10 mouse cellular contexts compared by ENCODE assay signal in genomic region chr1:171322012-171322411, GRCm38 (mm10). TPM values are rescaled to one million over a fixed set of nuclear protein-coding genes. Genes with fewer than 3 reads are reported as not detected.
DNase-seq lines count a peak whose midpoint lies in the region; ATAC-seq and TF ChIP-seq lines count a peak whose summit lies in the region.
"Had no signal": no experiment of that assay in that cellular context is flagged by ENCODE, and none has a peak within 500 bp of the region (broad histone marks: within the 10 kb centered on the region; RNA-seq: fewer than 3 reads in every experiment).

No protein-coding gene starts in this region.

- no peak for DNase-seq in hindbrain, embryonic 11.5 days (ENCODE audit: low spot score)
- peak; percentile 63 for DNase-seq in ZHBTc4 (ENCODE audit: low read depth, low spot score)
- no peak for DNase-seq in cerebellum, postnatal 10 days
- no peak for DNase-seq in thymus, adult 2 months
- no peak for DNase-seq in layer of hippocampus, postnatal 36 days
- DNase-seq: gastrocnemius, postnatal 10 days had no signal

- H3K9me3 ChIP-seq in hindbrain, embryonic 13.5 days, result no peaks in the 10 kb centered on the region
- no peaks in the 10 kb centered on the region for H3K9me3 ChIP-seq in hindbrain, embryonic 11.5 days (ENCODE audit: control insufficient read depth, low read length)
- no peaks in the 10 kb centered on the region for H3K9me3 ChIP-seq in kidney, embryonic 14.5 days (ENCODE audit: control insufficient read depth, low read length)

- no peaks in the 10 kb centered on the region for H3K27me3 ChIP-seq in hindbrain, embryonic 13.5 days
- no peaks in the 10 kb centered on the region for H3K27me3 ChIP-seq in hindbrain, embryonic 11.5 days (ENCODE audit: control insufficient read depth, insufficient read depth, low read length)
- H3K27me3 ChIP-seq in kidney, embryonic 14.5 days (ENCODE audit: control insufficient read depth, insufficient read depth, low read length), result no peaks in the 10 kb centered on the region
- H3K27me3 ChIP-seq in thymus, adult 2 months (ENCODE audit: control insufficient read depth, insufficient read depth, low read length), result no peaks in the 10 kb centered on the region
- H3K27me3 ChIP-seq: CH12.LX had no signal

- TF ChIP-seq CTCF in thymus, adult 2 months (IDR thresholded peaks at IDR 0.05; ENCODE audit: borderline replicate concordance, control insufficient read depth, extremely low read depth, insufficient read depth, low read length, poor library complexity), result no peak

- ATAC-seq in hindbrain, embryonic 13.5 days (ENCODE audit: low FRiP score), result peak; percentile 49; the same call in 1 of the 2 replicates
- no peak; the same call in 1 of the 2 replicates for ATAC-seq in hindbrain, embryonic 11.5 days (ENCODE audit: low FRiP score)
- ATAC-seq in kidney, embryonic 14.5 days (ENCODE audit: low FRiP score, low TSS enrichment), result peak; percentile 18; the same call in 1 of the 2 replicates
- ATAC-seq in megakaryocyte progenitor cell, adult 5-6 weeks (replicated peaks; ENCODE audit: poor library complexity), result peak; percentile 64

- H3K27ac ChIP-seq in hindbrain, embryonic 13.5 days, result no peak overlapping the region
- H3K27ac ChIP-seq in hindbrain, embryonic 11.5 days (ENCODE audit: low read depth, low read length), result no peak overlapping the region
- no peak overlapping the region for H3K27ac ChIP-seq in kidney, embryonic 14.5 days (ENCODE audit: low read depth, low read length)
- H3K27ac ChIP-seq in thymus, adult 2 months (ENCODE audit: control insufficient read depth, insufficient read depth, low read length), result no peak overlapping the region

- H3K4me3 ChIP-seq in hindbrain, embryonic 13.5 days, result no peak overlapping the region
- no peak overlapping the region for H3K4me3 ChIP-seq in hindbrain, embryonic 11.5 days (ENCODE audit: low read depth, low read length)
- H3K4me3 ChIP-seq in kidney, embryonic 14.5 days (ENCODE audit: low read length), result no peak overlapping the region
- H3K4me3 ChIP-seq in thymus, adult 2 months (ENCODE audit: control insufficient read depth, insufficient read depth, low read length), result no peak overlapping the region

- no peak for TF ChIP-seq POLR2A in thymus, adult 2 months (IDR thresholded peaks at IDR 0.05; ENCODE audit: control insufficient read depth, extremely low read depth, insufficient read depth, low read length, poor library complexity)

- peaks cover 14% of the 10 kb centered on the region for H3K4me1 ChIP-seq in hindbrain, embryonic 13.5 days (replicated peaks)
- H3K4me1 ChIP-seq in hindbrain, embryonic 11.5 days (replicated peaks; ENCODE audit: control insufficient read depth, insufficient read depth, low read length), result no peaks in the 10 kb centered on the region
- no peaks in the 10 kb centered on the region for H3K4me1 ChIP-seq in kidney, embryonic 14.5 days (ENCODE audit: control insufficient read depth, insufficient read depth, low read length)
- H3K4me1 ChIP-seq in thymus, adult 2 months (replicated peaks; ENCODE audit: control insufficient read depth, insufficient read depth, low read length), result no peaks in the 10 kb centered on the region

- WGBS in hindbrain, embryonic 13.5 days, result 68% methylated on average over 1 of the region's 1 CpGs
- 56% methylated on average over 1 of the region's 1 CpGs for WGBS in hindbrain, embryonic 11.5 days
- WGBS in kidney, embryonic 14.5 days, result 65% methylated on average over 1 of the region's 1 CpGs
- WGBS in thymus, adult 2 months, result 100% methylated on average over 1 of the region's 1 CpGs

- no peak overlapping the region for H3K4me2 ChIP-seq in hindbrain, embryonic 13.5 days
- no peak overlapping the region for H3K4me2 ChIP-seq in hindbrain, embryonic 11.5 days (replicated peaks; ENCODE audit: low read depth, low read length)
- H3K4me2 ChIP-seq in kidney, embryonic 14.5 days (replicated peaks; ENCODE audit: low read depth, low read length), result no peak overlapping the region

- H3K36me3 ChIP-seq in hindbrain, embryonic 13.5 days, result 0 out of 2 replicates have a peak, but pooled peaks cover 2% of the 10 kb centered on the region
- no peaks in the 10 kb centered on the region for H3K36me3 ChIP-seq in hindbrain, embryonic 11.5 days (ENCODE audit: control insufficient read depth, insufficient read depth, low read length)
- H3K36me3 ChIP-seq in kidney, embryonic 14.5 days (ENCODE audit: control insufficient read depth, insufficient read depth, low read length), result no peaks in the 10 kb centered on the region
- no peaks in the 10 kb centered on the region for H3K36me3 ChIP-seq in thymus, adult 2 months (ENCODE audit: control insufficient read depth, insufficient read depth, low read length)

- no peak overlapping the region for H3K9ac ChIP-seq in hindbrain, embryonic 13.5 days
- no peak overlapping the region for H3K9ac ChIP-seq in hindbrain, embryonic 11.5 days (ENCODE audit: low read depth, low read length)
- H3K9ac ChIP-seq in kidney, embryonic 14.5 days (ENCODE audit: low read depth, low read length), result no peak overlapping the region

RNA-seq across cellular contexts. Expression of gene Dedd, which starts 6.9 kb away (rescaled TPM):
- 51.6 and 52.3 TPM in 2 replicates for polyA plus RNA-seq in hindbrain, embryonic 13.5 days (2015; fragmentation: Nextera tagmentation; extraction: Ambion mirVana)
- 46.6 and 49.5 TPM in 2 replicates for polyA plus RNA-seq in hindbrain, embryonic 11.5 days (2014; fragmentation: Nextera tagmentation; extraction: Ambion mirVana)
- 38.8 and 47.1 TPM in 2 replicates for polyA plus RNA-seq in kidney, embryonic 14.5 days (2014; fragmentation: Nextera tagmentation; extraction: Ambion mirVana)
- total RNA-seq in megakaryocyte progenitor cell, adult 5-6 weeks (2015), result 24.6 and 25.4 TPM in 2 replicates
- total RNA-seq in megakaryocyte progenitor cell, adult 5-6 weeks (2017), result 11.6 and 18.6 TPM in 2 replicates
- polyA plus RNA-seq in thymus, adult 2 months (2012; rRNA removed), result 60.8 and 61.5 TPM in 2 replicates
- total RNA-seq in layer of hippocampus, postnatal 36 days (2021), result 10 to 100 TPM; 36.5 to 41.3 TPM

RNA-seq across cellular contexts. Expression of gene Nit1, which starts 23.4 kb away (rescaled TPM):
- 54.8 and 59.7 TPM in 2 replicates for polyA plus RNA-seq in hindbrain, embryonic 13.5 days (2015; fragmentation: Nextera tagmentation; extraction: Ambion mirVana)
- polyA plus RNA-seq in hindbrain, embryonic 11.5 days (2014; fragmentation: Nextera tagmentation; extraction: Ambion mirVana), result 30.7 and 35.3 TPM in 2 replicates
- 33.7 and 34.5 TPM in 2 replicates for polyA plus RNA-seq in kidney, embryonic 14.5 days (2014; fragmentation: Nextera tagmentation; extraction: Ambion mirVana)
- 7.6 and 9.8 TPM in 2 replicates for total RNA-seq in megakaryocyte progenitor cell, adult 5-6 weeks (2015)
- total RNA-seq in megakaryocyte progenitor cell, adult 5-6 weeks (2017), result 31.7 and 34.1 TPM in 2 replicates
- 48.8 and 52.2 TPM in 2 replicates for polyA plus RNA-seq in thymus, adult 2 months (2012; rRNA removed)
- 10 to 100 TPM; 45.9 to 49.5 TPM for total RNA-seq in layer of hippocampus, postnatal 36 days (2021)

RNA-seq across cellular contexts. Expression of gene Pfdn2, which starts 23.5 kb away (rescaled TPM):
- polyA plus RNA-seq in hindbrain, embryonic 13.5 days (2015; fragmentation: Nextera tagmentation; extraction: Ambion mirVana), result 164 and 169 TPM in 2 replicates
- 68.3 and 68.4 TPM in 2 replicates for polyA plus RNA-seq in hindbrain, embryonic 11.5 days (2014; fragmentation: Nextera tagmentation; extraction: Ambion mirVana)
- 53.7 and 103 TPM in 2 replicates for polyA plus RNA-seq in kidney, embryonic 14.5 days (2014; fragmentation: Nextera tagmentation; extraction: Ambion mirVana)
- total RNA-seq in megakaryocyte progenitor cell, adult 5-6 weeks (2015), result 50.2 and 52.3 TPM in 2 replicates
- 35.5 and 52.3 TPM in 2 replicates for total RNA-seq in megakaryocyte progenitor cell, adult 5-6 weeks (2017)
- 15.8 and 16.6 TPM in 2 replicates for polyA plus RNA-seq in thymus, adult 2 months (2012; rRNA removed)
- 100 to 1,000 TPM; 160 to 166 TPM for total RNA-seq in layer of hippocampus, postnatal 36 days (2021)

RNA-seq across cellular contexts. Expression of gene Ufc1, which starts 27.2 kb away (rescaled TPM):
- 125 and 128 TPM in 2 replicates for polyA plus RNA-seq in hindbrain, embryonic 13.5 days (2015; fragmentation: Nextera tagmentation; extraction: Ambion mirVana)
- polyA plus RNA-seq in hindbrain, embryonic 11.5 days (2014; fragmentation: Nextera tagmentation; extraction: Ambion mirVana), result 108 and 114 TPM in 2 replicates
- polyA plus RNA-seq in kidney, embryonic 14.5 days (2014; fragmentation: Nextera tagmentation; extraction: Ambion mirVana), result 114 and 123 TPM in 2 replicates
- total RNA-seq in megakaryocyte progenitor cell, adult 5-6 weeks (2015), result 127 and 149 TPM in 2 replicates
- 93.2 and 115 TPM in 2 replicates for total RNA-seq in megakaryocyte progenitor cell, adult 5-6 weeks (2017)
- polyA plus RNA-seq in thymus, adult 2 months (2012; rRNA removed), result 18.5 and 20.2 TPM in 2 replicates
- total RNA-seq in layer of hippocampus, postnatal 36 days (2021), result 100 to 1,000 TPM; 101 to 112 TPM

RNA-seq across cellular contexts. Expression of gene Usp21, which starts 34.2 kb away (rescaled TPM):
- 106 and 107 TPM in 2 replicates for polyA plus RNA-seq in hindbrain, embryonic 13.5 days (2015; fragmentation: Nextera tagmentation; extraction: Ambion mirVana)
- 82.8 and 85.4 TPM in 2 replicates for polyA plus RNA-seq in hindbrain, embryonic 11.5 days (2014; fragmentation: Nextera tagmentation; extraction: Ambion mirVana)
- polyA plus RNA-seq in kidney, embryonic 14.5 days (2014; fragmentation: Nextera tagmentation; extraction: Ambion mirVana), result 74.4 and 87.9 TPM in 2 replicates
- total RNA-seq in megakaryocyte progenitor cell, adult 5-6 weeks (2015), result 36.0 and 38.2 TPM in 2 replicates
- 18.7 and 24.5 TPM in 2 replicates for total RNA-seq in megakaryocyte progenitor cell, adult 5-6 weeks (2017)
- polyA plus RNA-seq in thymus, adult 2 months (2012; rRNA removed), result 77.0 and 79.1 TPM in 2 replicates
- total RNA-seq in layer of hippocampus, postnatal 36 days (2021), result 10 to 100 TPM; 66.9 to 70.5 TPM
